In genomic region chr3:138066348-138066856, GRCm38 (mm10) we compare ENCODE assay signal across 10 mouse cellular contexts. TPM values are rescaled to one million over a fixed set of nuclear protein-coding genes. Genes with fewer than 3 reads are reported as not detected.
A peak's percentile ranks its signal among the peaks of the same experiment; 100 is the strongest.
DNase-seq lines count a peak whose midpoint lies in the region; ATAC-seq and TF ChIP-seq lines count a peak whose summit lies in the region.
"Had no signal": no experiment of that assay in that cellular context is flagged by ENCODE, and none has a peak within 500 bp of the region (broad histone marks: within the 10 kb centered on the region; RNA-seq: fewer than 3 reads in every experiment).

No protein-coding gene starts in this region.

- DNase-seq in layer of hippocampus, adult 9-11 months, result peak; percentile 54
- DNase-seq in layer of hippocampus, adult 9-10 months (ENCODE audit: low spot score), result no peak
- DNase-seq in gastrocnemius, adult 18-20 months (ENCODE audit: low spot score), result peak; percentile 72
- DNase-seq in hindbrain, postnatal 0 days (ENCODE audit: low spot score), result peak; percentile 44
- no peak for DNase-seq in urinary bladder, postnatal 25 days (ENCODE audit: low spot score)
- DNase-seq in ovary, postnatal 10 days (ENCODE audit: low spot score), result no peak
- no peak for DNase-seq in embryo, embryonic 10 days (ENCODE audit: low spot score)

- H3K9me3 ChIP-seq in hindbrain, postnatal 0 days (ENCODE audit: low read length), result no peaks in the 10 kb centered on the region

- no peak for TF ChIP-seq CTCF in hindbrain, postnatal 0 days (IDR thresholded peaks at IDR 0.05; ENCODE audit: low read depth)
- TF ChIP-seq CTCF in olfactory bulb, adult 2 months (IDR thresholded peaks at IDR 0.05; ENCODE audit: insufficient read depth, low read depth, low read length), result no peak

- H3K4me2 ChIP-seq in hindbrain, postnatal 0 days (ENCODE audit: low read depth, low read length), result peak overlapping the region; percentile 48

- H3K27ac ChIP-seq in hindbrain, postnatal 0 days, result no peak overlapping the region
- peak overlapping the region; percentile 87 for H3K27ac ChIP-seq in olfactory bulb, adult 2 months (ENCODE audit: insufficient read depth, low read depth, low read length)

- H3K9ac ChIP-seq in hindbrain, postnatal 0 days (replicated peaks; ENCODE audit: low read length), result no peak overlapping the region

- no peak overlapping the region; the same call in 1 of the 2 replicates for H3K4me3 ChIP-seq in hindbrain, postnatal 0 days (ENCODE audit: low read length)
- H3K4me3 ChIP-seq in olfactory bulb, adult 2 months (ENCODE audit: insufficient read depth, low read depth, low read length), result peak overlapping the region; percentile 20

- H3K27me3 ChIP-seq in hindbrain, postnatal 0 days (ENCODE audit: insufficient read depth, low read length), result no peaks in the 10 kb centered on the region; the same call in 1 of the 2 replicates
- H3K27me3 ChIP-seq: Patski had no signal

- ATAC-seq in hindbrain, postnatal 0 days, result peak; percentile 51
- ATAC-seq: Patski had no signal

- TF ChIP-seq POLR2A in olfactory bulb, adult 2 months (IDR thresholded peaks at IDR 0.05; ENCODE audit: insufficient read depth, low read depth, low read length), result no peak

- 0 out of 2 replicates have a peak, but pooled peaks cover 5% of the 10 kb centered on the region for H3K4me1 ChIP-seq in hindbrain, postnatal 0 days (ENCODE audit: insufficient read depth, low read length)
- peaks cover 63% of the 10 kb centered on the region for H3K4me1 ChIP-seq in olfactory bulb, adult 2 months (ENCODE audit: control insufficient read depth, insufficient read depth, low read length)

- no peaks in the 10 kb centered on the region for H3K36me3 ChIP-seq in hindbrain, postnatal 0 days (ENCODE audit: insufficient read depth, low read length)

- WGBS in hindbrain, postnatal 0 days, result 44% methylated on average over 20 of the region's 20 CpGs
- 31% methylated on average over 20 of the region's 20 CpGs for WGBS in olfactory bulb, adult 2 months

RNA-seq across cellular contexts. Expression of gene Gm5105, which starts 0.8 kb away (rescaled TPM):
- total RNA-seq in gastrocnemius, adult 18-20 months (2021), result 1 to 10 TPM; 1.3 TPM
- total RNA-seq in hindbrain, postnatal 0 days (2014; rRNA removed), result not detected in 2 replicates
- 0.11 and 0.18 TPM in 2 replicates for polyA plus RNA-seq in hindbrain, postnatal 0 days (2015; fragmentation: Nextera tagmentation; extraction: Ambion mirVana)
- not detected in 2 replicates for polyA plus RNA-seq in olfactory bulb, adult 2 months (2012; ENCODE audit: insufficient read depth, insufficient read length, low replicate concordance, missing spikeins)
- polyA plus RNA-seq: limb, embryonic 11.5 days had no signal

RNA-seq across cellular contexts. Expression of gene 1110002E22Rik, which starts 1.6 kb away (rescaled TPM):
- 100 to 1,000 TPM in 1 of 2 experiments, 10 to 100 TPM in 1; 98.9 to 131 TPM for total RNA-seq in gastrocnemius, adult 18-20 months (2021)
- total RNA-seq in hindbrain, postnatal 0 days (2014; rRNA removed), result 0.10 and 0.22 TPM in 2 replicates
- polyA plus RNA-seq in hindbrain, postnatal 0 days (2015; fragmentation: Nextera tagmentation; extraction: Ambion mirVana), result 0.05 and 0.09 TPM in 2 replicates
- not detected in 2 replicates for polyA plus RNA-seq in olfactory bulb, adult 2 months (2012; ENCODE audit: insufficient read depth, insufficient read length, low replicate concordance, missing spikeins)

Comparison
In these comparisons a context has a peak if more than half of its experiments do, and no peak if none do; other contexts are left out.
1. DNase-seq: peak in layer of hippocampus, adult 9-11 months (single experiment), gastrocnemius, adult 18-20 months (single experiment) and hindbrain, postnatal 0 days (single experiment); none in layer of hippocampus, adult 9-10 months (single experiment), urinary bladder, postnatal 25 days (single experiment), ovary, postnatal 10 days (single experiment) and embryo, embryonic 10 days (single experiment).
2. RNA of gene 1110002E22Rik, which starts 1.6 kb away (total RNA-seq): 98.9 to 131 TPM in gastrocnemius, adult 18-20 months; 0.10 to 0.22 TPM in hindbrain, postnatal 0 days; every median in the first group is over 10 times any median in the second.